Mouse (Mus musculus): ENCODE measurements at regions not wholly inside any gene's neighbourhood (a gene's known extent, or its start where the extent isn't known, plus 50 kb on each side); places are given as distances from the start of the nearest gene placed in this dataset.

- Histone ChIP-seq H3K27me3 (ENCODE audit: low read depth, poor library complexity, severe bottlenecking) (peaks cover 90% of the 10 kb centered on the region), H3K4me1 (peaks cover 12% of the 10 kb centered on the region), H3K36me3 (no peaks in the 10 kb centered on the region), H3K4me3 (no peak overlapping the region), H3K27ac (no peak overlapping the region), H3K9me3 (replicated peaks) (no peaks in the 10 kb centered on the region)
- no peak for DNase-seq (ENCODE audit: low spot score)
- WGBS = 6% methylated on average over 6 of the region's 6 CpGs
These were observed 226.4 kb upstream of the Irx3 start for GRCm38 (mm10) chr8:92028308-92028707.

DNA sequence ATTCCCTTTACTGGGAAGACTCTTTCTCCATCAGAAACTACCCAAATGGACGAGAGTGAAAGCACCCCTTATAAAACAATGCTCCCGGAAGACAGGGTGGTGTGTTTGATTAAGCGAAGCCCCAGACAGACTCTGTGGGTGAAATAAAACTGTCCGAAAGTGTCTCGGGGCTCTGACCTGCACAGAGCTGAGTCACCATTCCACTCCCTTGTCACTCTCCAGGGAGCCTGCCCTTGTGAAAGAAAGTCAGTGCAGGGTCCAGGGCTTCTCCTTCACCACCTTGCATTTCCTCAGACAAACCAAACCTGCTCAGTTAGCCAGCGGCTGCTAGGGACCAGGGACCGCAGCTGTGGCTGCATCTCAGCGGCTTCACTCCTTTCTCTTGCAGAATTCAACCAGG, 222.3 kb upstream of the Irx3 start:
- peaks cover 98% of the 10 kb centered on the region for H3K27me3 ChIP-seq (ENCODE audit: low read depth, poor library complexity, severe bottlenecking)
- no peak overlapping the region for H3K4me3 ChIP-seq
- DNase-seq (ENCODE audit: low spot score) = no peak
- no peak overlapping the region for H3K27ac ChIP-seq
- no peaks in the 10 kb centered on the region for H3K9me3 ChIP-seq (replicated peaks)
- H3K36me3 ChIP-seq = no peaks in the 10 kb centered on the region
- 10% methylated on average over 8 of the region's 8 CpGs for WGBS
- peaks cover 8% of the 10 kb centered on the region for H3K4me1 ChIP-seq

- no peaks in the 10 kb centered on the region for H3K36me3 ChIP-seq
- peaks cover 98% of the 10 kb centered on the region for H3K27me3 ChIP-seq (ENCODE audit: low read depth, poor library complexity, severe bottlenecking)
- 69% methylated on average over 3 of the region's 3 CpGs for WGBS
- H3K9me3 ChIP-seq (replicated peaks) = no peaks in the 10 kb centered on the region
- peaks cover 8% of the 10 kb centered on the region for H3K4me1 ChIP-seq
- no peak for DNase-seq (ENCODE audit: low spot score)
- H3K27ac ChIP-seq = no peak overlapping the region
- no peak overlapping the region for H3K4me3 ChIP-seq
These were observed 219.7 kb upstream of the Irx3 start for GRCm38 (mm10) chr8:92021521-92021920.

DNA sequence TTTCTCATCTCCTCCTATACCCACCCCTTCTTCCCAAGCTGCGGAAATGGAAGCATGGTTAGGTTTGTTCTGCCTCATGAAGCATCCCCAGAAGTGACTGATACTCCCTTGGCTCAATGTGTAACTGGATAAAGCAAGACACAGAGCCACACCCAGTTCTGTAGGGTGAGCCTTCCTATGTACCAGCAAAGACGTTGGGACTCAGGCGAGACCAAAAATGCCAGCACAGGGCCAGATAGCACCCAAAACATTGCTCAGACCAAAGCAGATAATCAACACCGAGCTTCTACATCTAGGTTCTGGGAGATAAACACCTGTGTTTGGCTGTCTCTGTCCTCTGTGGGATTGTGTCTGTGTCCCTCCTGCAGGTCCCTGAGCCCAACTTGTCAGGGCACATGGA, 212.8 kb upstream of the Irx3 start:
- peaks cover under 1% of the 10 kb centered on the region; the same call in 1 of the 2 replicates for H3K4me1 ChIP-seq
- H3K27ac ChIP-seq = no peak overlapping the region
- 93% methylated on average over 4 of the region's 4 CpGs for WGBS
- DNase-seq (ENCODE audit: low spot score) = no peak
- no peak overlapping the region for H3K4me3 ChIP-seq
- peaks cover 98% of the 10 kb centered on the region for H3K27me3 ChIP-seq (ENCODE audit: low read depth, poor library complexity, severe bottlenecking)
- H3K9me3 ChIP-seq (replicated peaks) = no peaks in the 10 kb centered on the region
- no peaks in the 10 kb centered on the region for H3K36me3 ChIP-seq

- DNase-seq (ENCODE audit: low spot score) = no peak
- Histone ChIP-seq H3K4me1 (peaks cover 15% of the 10 kb centered on the region), H3K9me3 (replicated peaks) (no peaks in the 10 kb centered on the region), H3K27ac (no peak overlapping the region), H3K4me3 (no peak overlapping the region), H3K36me3 (no peaks in the 10 kb centered on the region), H3K27me3 (ENCODE audit: low read depth, poor library complexity, severe bottlenecking) (peaks cover 94% of the 10 kb centered on the region)
- WGBS = 63% methylated on average over 4 of the region's 4 CpGs
These were observed 211.3 kb upstream of the Irx3 start for GRCm38 (mm10) chr8:92013183-92013582.

DNA sequence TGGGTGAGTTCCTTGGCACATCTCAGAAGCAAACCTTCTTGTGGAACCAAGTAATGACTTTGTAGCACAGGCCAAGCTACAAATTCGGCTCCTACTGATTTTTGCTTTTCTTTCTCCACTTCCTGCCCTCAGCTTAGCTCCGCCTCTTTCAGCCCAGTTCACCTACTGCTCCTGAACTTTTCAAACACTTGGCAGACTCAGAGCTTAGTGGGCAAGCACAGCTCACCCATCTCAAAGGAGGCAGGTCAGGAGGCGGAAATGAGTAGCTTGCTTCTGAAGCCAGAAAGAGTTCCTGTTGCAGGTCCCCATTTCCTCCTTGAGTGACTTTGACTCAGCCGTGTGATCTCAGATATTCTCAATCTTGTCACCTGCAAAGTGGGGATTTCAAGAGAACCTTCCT, 208.5 kb upstream of the Irx3 start:
- H3K4me1 ChIP-seq = peaks cover 22% of the 10 kb centered on the region
- H3K27ac ChIP-seq = no peak overlapping the region
- no peaks in the 10 kb centered on the region for H3K36me3 ChIP-seq
- no peak overlapping the region for H3K4me3 ChIP-seq
- no peak for DNase-seq (ENCODE audit: low spot score)
- H3K27me3 ChIP-seq (ENCODE audit: low read depth, poor library complexity, severe bottlenecking) = peaks cover 94% of the 10 kb centered on the region
- 86% methylated on average over 4 of the region's 4 CpGs for WGBS
- H3K9me3 ChIP-seq (replicated peaks) = no peaks in the 10 kb centered on the region

- no peaks in the 10 kb centered on the region for H3K36me3 ChIP-seq
- H3K27ac ChIP-seq = no peak overlapping the region
- H3K4me3 ChIP-seq = no peak overlapping the region
- 63% methylated on average over 14 of the region's 14 CpGs for WGBS
- H3K27me3 ChIP-seq (ENCODE audit: low read depth, poor library complexity, severe bottlenecking) = peaks cover 93% of the 10 kb centered on the region
- no peak for DNase-seq (ENCODE audit: low spot score)
- H3K4me1 ChIP-seq = peaks cover 22% of the 10 kb centered on the region
- no peaks in the 10 kb centered on the region for H3K9me3 ChIP-seq (replicated peaks)
These were observed 207.0 kb upstream of the Irx3 start for GRCm38 (mm10) chr8:92008616-92009610.

DNA sequence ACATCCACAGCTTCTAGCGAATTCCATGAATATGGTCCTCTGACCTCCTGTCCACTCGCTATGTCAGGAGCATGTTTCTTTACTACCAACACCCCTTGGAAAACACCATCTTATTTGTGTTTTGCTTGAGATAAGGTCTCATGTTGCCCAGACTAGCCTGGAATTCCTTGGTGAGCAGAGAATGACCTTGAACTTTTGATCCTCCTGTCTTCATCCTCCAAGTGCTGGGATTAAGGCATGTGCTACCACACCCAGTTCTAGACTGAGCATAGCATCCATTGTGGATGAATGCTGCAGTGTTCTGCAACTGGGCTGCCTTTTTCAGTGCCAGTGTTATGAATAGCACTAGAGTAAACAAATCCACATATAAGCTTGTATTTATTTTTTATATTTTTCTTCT, 203.2 kb upstream of the Irx3 start:
- Histone ChIP-seq H3K4me1 (peaks cover 22% of the 10 kb centered on the region), H3K9me3 (replicated peaks) (no peaks in the 10 kb centered on the region), H3K27me3 (ENCODE audit: low read depth, poor library complexity, severe bottlenecking) (peaks cover 95% of the 10 kb centered on the region), H3K36me3 (no peaks in the 10 kb centered on the region), H3K27ac (no peak overlapping the region), H3K4me3 (no peak overlapping the region)
- 91% methylated on average over 2 of the region's 2 CpGs for WGBS
- no peak for DNase-seq (ENCODE audit: low spot score)

DNA sequence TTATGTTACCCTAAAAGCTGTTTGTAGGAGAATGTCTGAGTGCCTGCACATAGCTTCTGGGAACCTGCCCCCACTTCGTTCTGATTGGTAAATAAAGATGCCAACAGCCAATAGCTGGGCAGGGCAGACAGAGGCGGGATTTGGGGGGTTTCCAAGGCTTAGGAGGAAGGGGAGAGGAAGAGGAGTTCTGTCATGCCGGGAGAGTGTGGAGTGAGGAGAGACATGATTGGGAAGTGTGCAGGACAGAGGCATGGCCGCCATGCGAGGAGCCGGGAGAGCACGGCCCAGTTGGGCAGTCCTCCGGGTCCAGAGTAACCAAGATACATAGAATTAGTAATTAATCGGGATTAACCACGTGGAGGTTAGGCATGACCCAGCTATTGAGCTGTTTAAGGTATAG, 202.7 kb upstream of the Irx3 start:
- peaks cover 95% of the 10 kb centered on the region for H3K27me3 ChIP-seq (ENCODE audit: low read depth, poor library complexity, severe bottlenecking)
- 71% methylated on average over 10 of the region's 10 CpGs for WGBS

DNA sequence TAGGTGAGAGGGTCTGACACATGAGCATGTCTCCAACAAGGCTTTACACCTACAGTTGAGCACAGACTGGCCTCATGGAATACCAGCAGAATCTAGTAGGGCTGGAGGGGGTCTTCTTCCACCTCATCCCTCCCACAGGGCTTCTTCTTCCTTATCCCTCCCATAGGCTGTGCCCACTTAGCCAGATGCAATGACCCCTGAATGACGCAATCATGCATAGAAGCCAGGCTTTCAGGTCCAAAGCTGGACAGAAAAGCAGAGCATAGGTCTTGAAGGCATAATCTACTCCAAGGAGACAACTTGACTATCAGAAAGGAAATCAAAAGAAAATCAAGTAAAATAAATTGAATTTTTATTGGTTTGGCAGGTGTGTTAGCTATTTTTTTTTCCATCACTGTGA, 198.5 kb upstream of the Irx3 start:
- peaks cover 21% of the 10 kb centered on the region for H3K4me1 ChIP-seq
- H3K27ac ChIP-seq = no peak overlapping the region
- no peak for DNase-seq (ENCODE audit: low spot score)
- WGBS = 94% methylated on average over 1 of the region's 1 CpGs
- peaks cover 99% of the 10 kb centered on the region for H3K27me3 ChIP-seq (ENCODE audit: low read depth, poor library complexity, severe bottlenecking)
- no peaks in the 10 kb centered on the region for H3K9me3 ChIP-seq (replicated peaks)
- H3K36me3 ChIP-seq = no peaks in the 10 kb centered on the region
- H3K4me3 ChIP-seq = no peak overlapping the region

More for the DNA sequence above, 202.7 kb upstream of the Irx3 start:
- peaks cover 20% of the 10 kb centered on the region for H3K4me1 ChIP-seq
- DNase-seq (ENCODE audit: low spot score) = no peak
- H3K27ac ChIP-seq = no peak overlapping the region
- H3K9me3 ChIP-seq (replicated peaks) = no peaks in the 10 kb centered on the region
- H3K36me3 ChIP-seq = no peaks in the 10 kb centered on the region
- no peak overlapping the region for H3K4me3 ChIP-seq

GRCm38 (mm10) chr8:91999661-92000060, 197.8 kb upstream of the Irx3 start:
- no peak for DNase-seq (ENCODE audit: low spot score)
- Histone ChIP-seq H3K27ac (no peak overlapping the region), H3K9me3 (replicated peaks) (no peaks in the 10 kb centered on the region), H3K36me3 (no peaks in the 10 kb centered on the region), H3K4me3 (no peak overlapping the region), H3K27me3 (ENCODE audit: low read depth, poor library complexity, severe bottlenecking) (peaks cover 99% of the 10 kb centered on the region), H3K4me1 (peaks cover 23% of the 10 kb centered on the region)
- WGBS = 90% methylated on average over 5 of the region's 5 CpGs

- no peak for DNase-seq (ENCODE audit: low spot score)
- Histone ChIP-seq H3K36me3 (no peaks in the 10 kb centered on the region), H3K27ac (no peak overlapping the region), H3K27me3 (ENCODE audit: low read depth, poor library complexity, severe bottlenecking) (peaks cover 99% of the 10 kb centered on the region), H3K4me3 (no peak overlapping the region), H3K4me1 (peaks cover 23% of the 10 kb centered on the region), H3K9me3 (replicated peaks) (no peaks in the 10 kb centered on the region)
- WGBS = 87% methylated on average over 2 of the region's 2 CpGs
These were observed 197.3 kb upstream of the Irx3 start for GRCm38 (mm10) chr8:91999189-91999588.

DNA sequence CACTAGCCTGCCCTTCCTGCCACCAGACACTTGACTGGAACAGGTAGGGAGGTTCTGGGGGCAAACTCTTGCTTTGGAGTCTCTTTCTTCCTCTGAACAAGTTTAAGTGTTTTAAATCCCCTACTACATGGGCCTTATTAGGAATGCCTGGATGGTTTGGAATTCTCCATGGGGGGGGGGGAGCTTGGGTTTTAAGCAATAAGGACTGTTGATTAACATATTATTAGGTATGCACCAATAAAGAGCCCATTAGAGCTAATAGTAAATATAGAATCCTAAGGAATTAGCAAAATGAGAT, 196.0 kb upstream of the Irx3 start:
- DNase-seq (ENCODE audit: low spot score) = no peak
- Histone ChIP-seq H3K36me3 (no peaks in the 10 kb centered on the region), H3K4me3 (no peak overlapping the region), H3K4me1 (peaks cover 34% of the 10 kb centered on the region), H3K27ac (no peak overlapping the region), H3K9me3 (replicated peaks) (no peaks in the 10 kb centered on the region), H3K27me3 (ENCODE audit: low read depth, poor library complexity, severe bottlenecking) (peaks cover 100% of the 10 kb centered on the region)

All from limb, embryonic 10.5 days (tissue).